ENCODE assay signal across 32 mouse cellular contexts in the genomic region with DNA sequence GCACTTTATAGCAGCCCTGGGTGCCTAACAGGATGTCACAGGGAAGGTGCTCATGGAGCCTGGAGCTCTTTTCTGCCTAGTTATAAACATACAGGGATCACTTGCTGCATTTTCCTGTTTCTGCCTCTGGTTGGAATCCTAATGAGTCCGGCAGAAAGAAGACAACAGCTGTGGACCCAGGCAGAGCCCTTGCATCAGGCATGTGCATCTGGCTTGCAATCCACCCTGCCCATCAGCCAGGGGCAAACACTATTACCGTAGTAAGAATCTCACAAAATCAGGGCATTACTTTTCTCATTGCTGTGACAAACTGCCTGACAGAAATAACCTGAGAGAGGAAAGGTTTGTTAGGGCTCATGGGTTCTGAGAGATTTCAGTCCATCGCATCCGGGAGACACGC.
"Had no signal": no experiment of that assay in that cellular context is flagged by ENCODE, and none has a peak within 500 bp of the region (broad histone marks: within the 10 kb centered on the region; RNA-seq: fewer than 3 reads in every experiment).

No protein-coding gene starts in this region.

- H3K4me1 ChIP-seq: heart, embryonic 10.5 days; heart, embryonic 12.5 days; heart, embryonic 13.5 days; heart, embryonic 15.5 days; hindbrain, embryonic 12.5 days; hindbrain, embryonic 13.5 days; hindbrain, embryonic 15.5 days; intestine, embryonic 15.5 days; kidney, embryonic 15.5 days had no signal

- DNase-seq: heart, postnatal 10 days; heart, postnatal 14 days; heart, postnatal 36 days; heart, postnatal 4 days; kidney, adult 11 months; kidney, adult 18-20 months; kidney, adult 2 months; kidney, adult 8-10 months; kidney, adult 9 months; kidney, postnatal 10 days; kidney, postnatal 14 days; kidney, postnatal 25 days; kidney, postnatal 36 days; kidney, postnatal 4 days; layer of hippocampus, adult 9-11 months; layer of hippocampus, postnatal 36 days had no signal

- H3K36me3 ChIP-seq: heart, embryonic 15.5 days; hindbrain, embryonic 10.5 days; hindbrain, embryonic 12.5 days; hindbrain, embryonic 13.5 days; hindbrain, embryonic 15.5 days; intestine, embryonic 15.5 days; kidney, embryonic 15.5 days had no signal

- H3K4me3 ChIP-seq: heart, embryonic 10.5 days; heart, embryonic 12.5 days; heart, embryonic 13.5 days; heart, embryonic 15.5 days; hindbrain, embryonic 10.5 days; hindbrain, embryonic 12.5 days; hindbrain, embryonic 13.5 days; hindbrain, embryonic 15.5 days; intestine, embryonic 15.5 days; kidney, embryonic 15.5 days; layer of hippocampus, adult 2 months; left cerebral cortex, adult 2 months had no signal

- H3K9ac ChIP-seq: heart, embryonic 12.5 days; heart, embryonic 13.5 days; heart, embryonic 15.5 days; hindbrain, embryonic 12.5 days; hindbrain, embryonic 13.5 days; hindbrain, embryonic 14.5 days; hindbrain, embryonic 15.5 days; intestine, embryonic 15.5 days; kidney, embryonic 15.5 days had no signal

- H3K4me2 ChIP-seq: heart, embryonic 11.5 days; heart, embryonic 12.5 days; heart, embryonic 13.5 days; heart, embryonic 15.5 days; hindbrain, embryonic 12.5 days; hindbrain, embryonic 13.5 days; hindbrain, embryonic 14.5 days; hindbrain, embryonic 15.5 days; intestine, embryonic 15.5 days; kidney, embryonic 15.5 days had no signal

- H3K27me3 ChIP-seq: heart, embryonic 15.5 days; hindbrain, embryonic 12.5 days; hindbrain, embryonic 13.5 days; hindbrain, embryonic 15.5 days; intestine, embryonic 15.5 days; kidney, embryonic 15.5 days had no signal

- H3K27ac ChIP-seq: heart, embryonic 10.5 days; heart, embryonic 13.5 days; heart, embryonic 15.5 days; hindbrain, embryonic 10.5 days; hindbrain, embryonic 12.5 days; hindbrain, embryonic 13.5 days; hindbrain, embryonic 14.5 days; hindbrain, embryonic 15.5 days; hindbrain, postnatal 0 days; intestine, embryonic 15.5 days; kidney, embryonic 15.5 days; kidney, postnatal 0 days; layer of hippocampus, adult 2 months; left cerebral cortex, adult 2 months had no signal
